Mouse (Mus musculus) small intestine, adult 2 months (tissue): ENCODE measurements at regions not wholly inside any gene's neighbourhood (a gene's known extent, or its start where the extent isn't known, plus 50 kb on each side); places are given as distances from the start of the nearest gene placed in this dataset.
"Not testable (repeated sequence)": the region's sequence is repeated elsewhere in the genome, so short reads cannot be mapped to it uniquely, and the experiment has no call there.

Experiments
- H3K27ac ChIP-seq: fragments of 200-500 bp; 2 replicates; pipeline ENCODE4 v1.5.1; 2012; ENCODE audit warnings: low read depth, low read length, control low read depth, inconsistent platforms; ENCODE audit not compliant: insufficient read depth
- H3K27me3 ChIP-seq: fragments of 200-500 bp; 2 replicates; pipeline ENCODE4 v1.6.1; 2012; ENCODE audit warnings: mild to moderate bottlenecking, moderate library complexity, low read length, inconsistent platforms; ENCODE audit not compliant: control insufficient read depth, insufficient read depth
- H3K36me3 ChIP-seq: fragments of 200-500 bp; 2 replicates; pipeline ENCODE4 v1.6.1; 2012; ENCODE audit warnings: mild to moderate bottlenecking, low read length, control low read depth, inconsistent platforms; ENCODE audit not compliant: control insufficient read depth, insufficient read depth
- H3K4me1 ChIP-seq: fragments of 200-500 bp; 2 replicates; pipeline ENCODE4 v1.6.1; 2012; ENCODE audit warnings: low read length, inconsistent platforms, mixed read lengths; ENCODE audit not compliant: control insufficient read depth, insufficient read depth, insufficient read length
- H3K4me3 ChIP-seq: fragments of 200-500 bp; 2 replicates; pipeline ENCODE4 v1.5.1; 2012; ENCODE audit warnings: low read depth, mild to moderate bottlenecking, control low read depth, inconsistent platforms, low read length, moderate library complexity
- CTCF ChIP-seq: fragments of 200-500 bp; IDR thresholded peaks from 2 replicates; pipeline ENCODE4 v1.5.1; 2012; ENCODE audit warnings: low read depth, mild to moderate bottlenecking, control low read depth, inconsistent platforms, low read length, moderate library complexity, mixed read lengths; ENCODE audit not compliant: insufficient replicate concordance, insufficient read length; ENCODE audit errors: extremely low read depth
- POLR2A ChIP-seq: fragments of 200-500 bp; IDR thresholded peaks from 2 replicates; pipeline ENCODE4 v1.6.1; 2012; ENCODE audit warnings: low read depth, mild to moderate bottlenecking, control low read depth, inconsistent platforms, low read length, moderate library complexity
- WGBS: fragments of 180-500 bp; shearing (Covaris S2); methylation state at CpG from one replicate; pipeline ENCODE4 v1.1.7; 2018; 5-methylcytosine and 5-hydroxymethylcytosine counted together

- TF ChIP-seq POLR2A (no peak), CTCF (no peak)
Measured at GRCm38 (mm10) chr9:11145799-11146198, 241.2 kb upstream of the Cntn5 start.

DNA sequence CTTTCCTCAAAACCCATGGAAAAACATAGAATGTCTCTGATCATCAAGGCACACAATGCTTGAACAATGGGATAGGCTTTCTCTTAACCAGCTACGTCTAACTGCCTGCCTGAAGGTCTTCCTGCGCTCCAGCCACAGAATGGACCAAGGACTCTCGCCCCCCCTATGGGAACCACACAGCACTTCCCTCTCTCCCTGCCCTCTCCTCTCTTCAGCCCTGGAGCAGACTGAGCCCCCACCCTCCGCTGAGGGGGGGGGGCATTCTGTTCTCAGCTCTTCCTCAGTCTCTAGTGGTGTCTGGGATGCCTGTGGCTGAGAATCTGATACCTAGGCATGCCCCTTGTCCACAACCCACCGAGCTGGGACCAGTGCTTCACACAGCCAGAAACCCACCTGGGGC lies 222.3 kb upstream of the Cntn5 start:
- Histone ChIP-seq H3K27ac (no peak overlapping the region), H3K36me3 (no peaks in the 10 kb centered on the region), H3K27me3 (no peaks in the 10 kb centered on the region), H3K4me1 (no peaks in the 10 kb centered on the region), H3K4me3 (no peak overlapping the region)
- TF ChIP-seq CTCF: no peak
- no peak for TF ChIP-seq POLR2A
- 63% methylated on average over 5 of the region's 5 CpGs for WGBS

More at GRCm38 (mm10) chr9:11145799-11146198, 241.2 kb upstream of the Cntn5 start:
- no peak overlapping the region for H3K27ac ChIP-seq
- no peaks in the 10 kb centered on the region for H3K4me1 ChIP-seq
- no peaks in the 10 kb centered on the region for H3K27me3 ChIP-seq
- H3K4me3 ChIP-seq: no peak overlapping the region
- WGBS: 95% methylated on average over 1 of the region's 1 CpGs
- H3K36me3 ChIP-seq: no peaks in the 10 kb centered on the region

- H3K27me3 ChIP-seq: no peaks in the 10 kb centered on the region
- no peak overlapping the region for H3K4me3 ChIP-seq
- no peaks in the 10 kb centered on the region for H3K4me1 ChIP-seq
- no peaks in the 10 kb centered on the region for H3K36me3 ChIP-seq
- TF ChIP-seq POLR2A (no peak), CTCF (no peak)
- H3K27ac ChIP-seq: no peak overlapping the region
Measured at GRCm38 (mm10) chr9:11119153-11119552, 214.6 kb upstream of the Cntn5 start.

GRCm38 (mm10) chr9:11107828-11108227 lies 203.3 kb upstream of the Cntn5 start:
- not testable (repeated sequence) for H3K27ac ChIP-seq, H3K4me1 ChIP-seq, H3K4me3 ChIP-seq, H3K27me3 ChIP-seq, H3K36me3 ChIP-seq
- 83% methylated on average over 3 of the region's 3 CpGs for WGBS

GRCm38 (mm10) chr9:11107212-11107611 lies 202.6 kb upstream of the Cntn5 start:
- not testable (repeated sequence) for H3K27ac ChIP-seq, H3K4me1 ChIP-seq, H3K4me3 ChIP-seq, H3K36me3 ChIP-seq, H3K27me3 ChIP-seq
- WGBS: 100% methylated on average over 1 of the region's 1 CpGs

GRCm38 (mm10) chr9:11106268-11106667 lies 201.7 kb upstream of the Cntn5 start:
- H3K36me3 ChIP-seq: no peaks in the 10 kb centered on the region
- H3K27me3 ChIP-seq: no peaks in the 10 kb centered on the region
- no peaks in the 10 kb centered on the region for H3K4me1 ChIP-seq
- no peak overlapping the region for H3K27ac ChIP-seq
- 83% methylated on average over 2 of the region's 2 CpGs for whole genome bisulfite sequencing
- TF ChIP-seq POLR2A (no peak), CTCF (no peak)
- H3K4me3 ChIP-seq: no peak overlapping the region

GRCm38 (mm10) chr9:11103448-11103847 lies 198.9 kb upstream of the Cntn5 start:
- Histone ChIP-seq H3K4me1 (no peaks in the 10 kb centered on the region), H3K27me3 (no peaks in the 10 kb centered on the region), H3K36me3 (no peaks in the 10 kb centered on the region), H3K27ac (no peak overlapping the region), H3K4me3 (no peak overlapping the region)
- TF ChIP-seq POLR2A (no peak), CTCF (no peak)
- 75% methylated on average over 4 of the region's 4 CpGs for WGBS

DNA sequence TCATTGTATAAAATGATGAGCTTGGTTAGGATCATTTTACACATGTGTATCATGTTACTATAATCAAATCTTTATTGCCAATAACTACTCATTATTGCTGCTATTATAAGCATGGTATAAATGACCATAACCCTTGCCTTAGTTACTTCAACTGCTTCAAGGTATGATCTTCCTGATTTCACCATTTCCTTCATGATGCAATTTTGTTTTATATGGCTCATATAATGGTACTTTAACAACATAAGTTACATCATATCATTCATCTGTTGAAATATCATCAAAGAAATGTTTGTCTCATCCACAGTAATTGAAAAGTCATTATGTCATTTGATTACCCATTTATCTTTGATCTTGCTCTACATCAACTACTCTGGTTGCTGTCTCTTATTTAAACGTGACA lies 188.3 kb upstream of the Cntn5 start:
- Histone ChIP-seq H3K27ac (no peak overlapping the region), H3K4me3 (no peak overlapping the region), H3K27me3 (no peaks in the 10 kb centered on the region), H3K36me3 (no peaks in the 10 kb centered on the region), H3K4me1 (no peaks in the 10 kb centered on the region)
- TF ChIP-seq CTCF (no peak), POLR2A (no peak)
- WGBS: 71% methylated on average over 1 of the region's 1 CpGs

GRCm38 (mm10) chr9:11067125-11067524 lies 162.6 kb upstream of the Cntn5 start:
- WGBS: 51% methylated on average over 2 of the region's 2 CpGs
- H3K36me3 ChIP-seq, H3K4me3 ChIP-seq, H3K27ac ChIP-seq, H3K27me3 ChIP-seq, H3K4me1 ChIP-seq: not testable (repeated sequence)
